Mouse (Mus musculus) liver, embryonic 13.5 days (tissue): ENCODE results near the gene Ino80d. TPM values are rescaled to one million over a fixed set of nuclear protein-coding genes. Genes with fewer than 3 reads are reported as not detected.

Experiments used
- ATAC-seq: fragments of 200-750 bp; cut with Nextera tagmentation; 2 replicates; pipeline ENCODE4 v1.8.0; 2017; ENCODE audit warnings: low read depth, mild to moderate bottlenecking, moderate number of reproducible peaks, moderate library complexity
- DNase-seq: peaks from one replicate; pipeline ENCODE4 v3.0.0; 2022
- H3K27ac ChIP-seq: fragments of 300-500 bp; sonication (generic); 2 replicates; pipeline ENCODE4 v1.5.1; 2015; ENCODE audit warnings: moderate library complexity, mild to moderate bottlenecking, inconsistent platforms
- H3K27me3 ChIP-seq: fragments of 300-500 bp; sonication (generic); 2 replicates; pipeline ENCODE4 v1.6.1; 2015; ENCODE audit warnings: mild to moderate bottlenecking, inconsistent platforms
- H3K36me3 ChIP-seq: fragments of 300-500 bp; sonication (generic); 2 replicates; pipeline ENCODE4 v1.6.1; 2015; ENCODE audit warnings: mild to moderate bottlenecking, inconsistent platforms
- H3K4me1 ChIP-seq: fragments of 300-500 bp; sonication (generic); replicated peaks from 2 replicates; pipeline ENCODE4 v1.6.1; 2015; ENCODE audit warnings: inconsistent platforms
- H3K4me2 ChIP-seq: fragments of 300-500 bp; sonication (generic); 2 replicates; pipeline ENCODE4 v1.6.1; 2015; ENCODE audit warnings: inconsistent platforms, mild to moderate bottlenecking, moderate library complexity
- H3K4me3 ChIP-seq: fragments of 300-500 bp; sonication (generic); replicated peaks from 2 replicates; pipeline ENCODE4 v1.5.1; 2015; ENCODE audit warnings: mild to moderate bottlenecking, inconsistent platforms
- H3K9ac ChIP-seq: fragments of 300-500 bp; sonication (generic); 2 replicates; pipeline ENCODE4 v1.6.1; 2015; ENCODE audit warnings: mild to moderate bottlenecking, inconsistent platforms
- H3K9me3 ChIP-seq: fragments of 300-500 bp; sonication (generic); replicated peaks from 2 replicates; pipeline ENCODE4 v1.6.1; 2016; ENCODE audit warnings: inconsistent platforms
- WGBS: fragments of 180-500 bp; shearing (Covaris S2); methylation state at CpG from one replicate; pipeline ENCODE4 v1.1.7; 2015; ENCODE audit not compliant: insufficient replicate concordance; 5-methylcytosine and 5-hydroxymethylcytosine counted together
- polyA plus RNA-seq: library from polyadenylated mRNA; unstranded; fragments of >200 nt; fragmentation: Nextera tagmentation; extraction: Ambion mirVana; gene quantifications from 2 replicates; pipeline ENCODE4 v1.2.1, GENCODE M21; 2015

Ino80d gene
- polyA plus RNA-seq, 1 experiment from 2014 or later: 3.8 TPM

DNA sequence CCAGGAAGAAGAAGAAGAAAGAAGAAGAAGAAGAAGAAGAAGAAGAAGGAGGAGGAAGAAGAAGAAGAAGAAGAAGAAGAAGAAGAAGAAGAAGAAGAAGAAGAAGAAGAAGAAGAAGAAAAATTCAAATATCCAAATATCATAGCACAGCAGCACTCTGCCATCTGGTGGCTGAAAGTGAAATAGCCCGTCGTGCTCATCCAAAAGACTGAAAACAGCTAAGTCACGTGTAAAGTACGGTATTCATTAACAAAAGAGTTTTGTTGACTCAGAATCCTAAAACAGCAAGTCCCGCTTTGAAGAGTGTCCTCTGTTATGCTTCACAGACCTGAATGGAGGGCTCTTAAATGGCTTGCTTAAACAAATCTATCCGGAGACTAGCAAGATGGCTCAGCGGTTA, 128.2 kb downstream of the Ino80d start:
- ATAC-seq: no peak
- no peak overlapping the region for H3K9ac ChIP-seq
- no peaks in the 10 kb centered on the region for H3K36me3 ChIP-seq
- H3K27ac ChIP-seq: no peak overlapping the region
- H3K4me2 ChIP-seq: peak overlapping the region; percentile 12
- DNase-seq: no peak
- no peaks in the 10 kb centered on the region for H3K27me3 ChIP-seq
- H3K9me3 ChIP-seq: no peaks in the 10 kb centered on the region
- no peaks in the 10 kb centered on the region; the same call in 1 of the 2 replicates for H3K4me1 ChIP-seq
- no peak overlapping the region for H3K4me3 ChIP-seq
- WGBS: 15% methylated on average over 7 of the region's 7 CpGs

DNA sequence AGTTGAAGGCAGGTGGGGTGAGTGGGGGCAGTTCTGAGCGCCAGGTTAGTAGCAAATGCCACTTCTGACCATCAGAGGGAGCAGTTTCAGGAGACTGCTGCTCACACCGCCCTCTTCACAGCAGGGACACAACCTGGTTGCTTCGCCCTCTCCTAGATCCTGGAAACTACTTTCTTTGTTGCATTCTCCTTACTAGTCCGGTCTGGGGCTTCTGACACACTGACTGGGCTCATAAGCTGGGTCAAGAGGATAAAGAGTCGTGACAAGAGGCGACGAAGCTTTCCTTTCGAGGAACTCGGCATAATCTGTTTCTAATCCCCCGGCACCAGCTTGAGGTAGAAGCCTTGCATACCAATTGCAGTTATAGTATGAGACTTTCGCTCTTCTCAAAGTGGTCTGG, 129.9 kb downstream of the Ino80d start:
- no peaks in the 10 kb centered on the region; the same call in 1 of the 2 replicates for H3K4me1 ChIP-seq
- H3K27me3 ChIP-seq: no peaks in the 10 kb centered on the region
- no peaks in the 10 kb centered on the region for H3K9me3 ChIP-seq
- 28% methylated on average over 11 of the region's 11 CpGs for WGBS
- ATAC-seq: no peak
- no peaks in the 10 kb centered on the region for H3K36me3 ChIP-seq
- H3K27ac ChIP-seq: no peak overlapping the region
- no peak overlapping the region for H3K9ac ChIP-seq
- DNase-seq: no peak
- no peak overlapping the region for H3K4me3 ChIP-seq
- 0 out of 2 replicates have a peak overlapping the region, but pooled peaks have one; percentile 33 for H3K4me2 ChIP-seq

DNA sequence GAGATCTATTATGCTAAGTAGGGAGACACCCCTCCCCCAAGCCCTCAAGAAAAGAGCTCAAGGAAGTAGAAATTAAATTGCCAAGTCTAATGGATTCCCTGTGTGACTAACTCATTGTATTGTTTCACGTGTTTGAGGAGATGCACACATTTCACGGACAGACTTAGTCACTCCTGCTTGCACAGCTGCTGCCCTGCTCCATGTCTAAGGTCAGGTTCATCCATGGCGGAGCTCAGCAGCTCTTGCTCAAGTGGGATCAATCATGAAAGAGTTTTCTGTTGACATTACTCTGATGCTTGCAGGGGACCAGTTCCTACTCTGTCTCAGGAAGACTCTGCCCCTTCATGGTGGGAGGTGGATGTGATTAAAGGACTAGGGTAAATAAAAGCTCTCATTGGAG, 137.7 kb downstream of the Ino80d start:
- Histone ChIP-seq H3K27ac (no peak overlapping the region), H3K4me1 (no peaks in the 10 kb centered on the region), H3K4me3 (no peak overlapping the region), H3K9ac (no peak overlapping the region), H3K36me3 (no peaks in the 10 kb centered on the region), H3K4me2 (no peak overlapping the region), H3K27me3 (no peaks in the 10 kb centered on the region), H3K9me3 (no peaks in the 10 kb centered on the region)
- no peak for DNase-seq
- WGBS: 54% methylated on average over 3 of the region's 3 CpGs
- peak; percentile 65 for ATAC-seq

DNA sequence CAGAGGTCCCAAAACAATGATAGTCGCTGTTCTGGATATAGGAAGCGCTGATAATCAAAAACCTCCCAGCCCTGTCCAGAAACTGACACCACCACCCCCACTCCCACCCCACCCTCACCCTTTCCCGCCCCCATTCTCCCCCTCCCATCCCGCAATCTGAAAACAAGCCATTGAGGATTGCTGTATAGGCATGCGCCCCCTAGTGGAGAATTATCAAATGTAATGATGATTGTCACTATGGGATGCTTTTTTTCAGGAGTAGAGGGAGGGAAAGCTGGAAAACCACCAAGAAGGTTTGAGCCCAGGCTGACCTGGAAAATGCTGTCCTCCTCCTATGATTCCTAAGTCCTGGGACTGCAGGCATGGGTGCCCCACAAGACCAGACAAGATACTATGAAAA, 147.6 kb downstream of the Ino80d start:
- ATAC-seq (no peak), DNase-seq (no peak)
- H3K9me3 ChIP-seq: no peaks in the 10 kb centered on the region
- 15% methylated on average over 5 of the region's 5 CpGs for WGBS
- H3K36me3 ChIP-seq: no peaks in the 10 kb centered on the region
- H3K4me3 ChIP-seq: no peak overlapping the region
- no peak overlapping the region for H3K4me2 ChIP-seq
- no peaks in the 10 kb centered on the region for H3K27me3 ChIP-seq
- no peaks in the 10 kb centered on the region for H3K4me1 ChIP-seq
- no peak overlapping the region for H3K9ac ChIP-seq
- no peak overlapping the region for H3K27ac ChIP-seq

DNA sequence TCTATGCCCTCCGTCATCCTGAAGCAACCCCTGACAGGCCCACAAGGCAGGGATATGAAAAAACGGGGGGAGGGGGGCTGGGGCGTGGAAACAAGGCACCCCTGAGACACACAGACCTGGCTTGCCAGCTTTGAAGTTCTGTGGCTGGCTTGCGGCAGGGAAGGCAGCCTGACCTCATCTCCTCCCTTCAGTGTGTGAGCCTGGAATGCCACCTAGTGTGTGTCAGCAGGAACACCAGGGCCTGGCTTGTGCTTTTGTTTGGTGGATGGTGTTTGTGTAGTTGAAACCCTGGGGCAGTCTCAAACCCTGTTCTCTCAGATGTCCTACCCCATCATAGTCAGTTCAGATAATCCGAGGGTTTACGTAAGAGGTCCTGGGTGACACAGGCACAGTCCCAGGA, 150.2 kb downstream of the Ino80d start:
- H3K36me3 ChIP-seq: no peaks in the 10 kb centered on the region
- no peaks in the 10 kb centered on the region for H3K4me1 ChIP-seq
- no peak overlapping the region for H3K9ac ChIP-seq
- H3K27ac ChIP-seq: no peak overlapping the region
- DNase-seq: no peak
- no peak overlapping the region for H3K4me2 ChIP-seq
- ATAC-seq: no peak
- 36% methylated on average over 6 of the region's 6 CpGs for WGBS
- no peak overlapping the region for H3K4me3 ChIP-seq
- no peaks in the 10 kb centered on the region for H3K27me3 ChIP-seq
- no peaks in the 10 kb centered on the region for H3K9me3 ChIP-seq

- WGBS: 45% methylated on average over 1 of the region's 1 CpGs
- Histone ChIP-seq H3K4me3 (no peak overlapping the region), H3K4me1 (no peaks in the 10 kb centered on the region), H3K27ac (no peak overlapping the region), H3K4me2 (no peak overlapping the region), H3K27me3 (no peaks in the 10 kb centered on the region), H3K9ac (no peak overlapping the region), H3K9me3 (no peaks in the 10 kb centered on the region), H3K36me3 (no peaks in the 10 kb centered on the region)
- DNase-seq: no peak
- no peak for ATAC-seq
Measured at GRCm38 (mm10) chr1:62956942-62957645, 157.4 kb downstream of the Ino80d start.

DNA sequence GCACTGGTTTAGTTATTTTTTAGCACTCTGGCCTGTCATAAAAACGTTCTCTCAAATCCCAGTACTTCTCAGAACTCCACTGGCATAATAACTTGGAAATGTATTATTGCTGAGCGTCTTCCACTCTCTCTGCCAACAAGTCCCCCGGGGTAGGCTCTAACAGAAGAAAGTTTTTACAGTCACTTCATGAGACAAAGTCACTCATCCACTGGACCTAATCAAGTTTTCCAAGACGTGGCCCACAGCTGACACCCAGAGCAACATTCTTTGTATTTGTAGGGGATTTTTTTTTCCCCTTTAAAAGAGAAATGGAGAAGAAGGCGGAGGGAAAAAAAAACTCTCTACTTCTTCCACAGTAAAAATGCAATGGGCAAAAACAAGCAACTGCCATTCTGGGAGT, 157.9 kb downstream of the Ino80d start:
- Histone ChIP-seq H3K4me2 (no peak overlapping the region), H3K36me3 (no peaks in the 10 kb centered on the region), H3K27ac (no peak overlapping the region), H3K4me1 (no peaks in the 10 kb centered on the region), H3K27me3 (no peaks in the 10 kb centered on the region), H3K9ac (no peak overlapping the region), H3K9me3 (no peaks in the 10 kb centered on the region), H3K4me3 (no peak overlapping the region)
- 58% methylated on average over 5 of the region's 5 CpGs for WGBS
- ATAC-seq (no peak), DNase-seq (no peak)

DNA sequence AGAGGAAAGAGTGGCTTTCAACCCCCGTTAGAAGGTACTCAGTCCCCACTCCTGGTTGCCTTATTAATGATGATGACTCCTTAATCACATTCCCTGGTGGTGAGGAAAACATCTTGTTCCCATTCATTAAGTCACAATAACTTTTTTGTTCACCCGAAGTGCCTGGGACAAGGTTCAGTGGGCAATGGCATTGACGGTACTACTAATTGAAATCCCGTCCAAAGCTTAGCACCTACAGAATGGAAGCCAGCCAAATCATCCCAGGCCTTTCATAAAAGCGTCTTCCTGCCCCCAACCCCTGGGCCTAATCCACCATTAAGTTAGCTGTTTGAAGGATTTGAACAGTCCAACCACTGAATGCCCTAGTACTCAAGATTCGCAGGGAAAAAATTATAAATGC, 159.1 kb downstream of the Ino80d start:
- H3K27me3 ChIP-seq: no peaks in the 10 kb centered on the region

DNA sequence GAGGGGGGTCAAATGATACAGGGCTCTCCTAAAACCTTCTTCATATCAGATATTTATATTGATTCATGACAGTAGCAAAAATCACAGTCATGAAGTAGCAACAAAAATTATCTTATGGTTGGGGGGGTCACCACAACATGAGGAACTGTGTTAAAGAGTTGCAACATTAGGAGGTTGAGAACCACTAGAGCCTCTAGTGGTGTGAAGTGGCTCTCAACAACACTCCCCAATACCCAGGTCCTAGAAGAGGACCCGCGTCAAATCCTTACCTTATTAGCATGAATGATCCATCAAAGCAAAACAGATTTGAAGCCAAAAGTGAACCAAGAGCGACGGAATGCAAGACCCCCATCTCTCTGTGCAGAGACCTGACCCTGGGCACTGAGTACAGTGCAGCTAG, 161.4 kb downstream of the Ino80d start:
- DNase-seq (no peak), ATAC-seq (no peak)
- Histone ChIP-seq H3K4me3 (no peak overlapping the region), H3K27ac (no peak overlapping the region), H3K4me2 (no peak overlapping the region), H3K4me1 (no peaks in the 10 kb centered on the region), H3K9ac (no peak overlapping the region), H3K27me3 (no peaks in the 10 kb centered on the region), H3K9me3 (no peaks in the 10 kb centered on the region), H3K36me3 (no peaks in the 10 kb centered on the region)
- WGBS: 58% methylated on average over 4 of the region's 4 CpGs

More for the DNA sequence above, 159.1 kb downstream of the Ino80d start:
- no peak overlapping the region for H3K4me2 ChIP-seq
- ATAC-seq (no peak), DNase-seq (no peak)
- no peaks in the 10 kb centered on the region for H3K36me3 ChIP-seq
- WGBS: 65% methylated on average over 6 of the region's 6 CpGs
- no peak overlapping the region for H3K27ac ChIP-seq
- no peak overlapping the region for H3K9ac ChIP-seq
- no peaks in the 10 kb centered on the region for H3K9me3 ChIP-seq
- no peaks in the 10 kb centered on the region for H3K4me1 ChIP-seq
- no peak overlapping the region for H3K4me3 ChIP-seq

DNA sequence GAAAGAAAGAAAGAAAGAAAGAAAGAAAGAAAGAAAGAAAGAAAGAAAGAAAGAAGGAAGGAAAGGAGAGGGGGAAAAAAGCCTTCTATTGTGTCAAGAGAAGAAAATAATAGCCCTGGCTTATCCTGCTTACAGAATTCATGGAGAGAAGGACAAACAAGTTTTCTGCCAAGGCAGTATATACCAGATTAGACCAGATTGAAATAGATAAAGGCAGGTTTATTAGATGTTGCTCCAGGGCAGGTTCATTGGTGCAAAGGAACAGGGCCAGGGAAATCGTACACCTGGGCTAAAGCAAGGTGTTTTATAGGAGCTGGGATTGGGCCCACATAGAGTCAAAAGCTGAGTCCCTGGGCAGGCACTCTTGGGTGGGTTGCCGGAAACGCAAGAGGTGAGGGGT, 162.1 kb downstream of the Ino80d start:
- Histone ChIP-seq H3K27ac (no peak overlapping the region), H3K9me3 (no peaks in the 10 kb centered on the region), H3K9ac (no peak overlapping the region), H3K4me1 (no peaks in the 10 kb centered on the region), H3K4me3 (no peak overlapping the region), H3K4me2 (no peak overlapping the region), H3K36me3 (no peaks in the 10 kb centered on the region), H3K27me3 (no peaks in the 10 kb centered on the region)
- DNase-seq (no peak), ATAC-seq (no peak)
- 64% methylated on average over 3 of the region's 3 CpGs for WGBS

- no peak overlapping the region for H3K9ac ChIP-seq
- H3K4me1 ChIP-seq: no peaks in the 10 kb centered on the region
- 65% methylated on average over 7 of the region's 7 CpGs for WGBS
- no peaks in the 10 kb centered on the region for H3K36me3 ChIP-seq
- no peak for ATAC-seq
- no peaks in the 10 kb centered on the region for H3K9me3 ChIP-seq
- no peak for DNase-seq
- H3K27ac ChIP-seq: no peak overlapping the region
- no peak overlapping the region for H3K4me2 ChIP-seq
- H3K4me3 ChIP-seq: no peak overlapping the region
- no peaks in the 10 kb centered on the region for H3K27me3 ChIP-seq
Measured at GRCm38 (mm10) chr1:62951067-62951809, 163.2 kb downstream of the Ino80d start.

DNA sequence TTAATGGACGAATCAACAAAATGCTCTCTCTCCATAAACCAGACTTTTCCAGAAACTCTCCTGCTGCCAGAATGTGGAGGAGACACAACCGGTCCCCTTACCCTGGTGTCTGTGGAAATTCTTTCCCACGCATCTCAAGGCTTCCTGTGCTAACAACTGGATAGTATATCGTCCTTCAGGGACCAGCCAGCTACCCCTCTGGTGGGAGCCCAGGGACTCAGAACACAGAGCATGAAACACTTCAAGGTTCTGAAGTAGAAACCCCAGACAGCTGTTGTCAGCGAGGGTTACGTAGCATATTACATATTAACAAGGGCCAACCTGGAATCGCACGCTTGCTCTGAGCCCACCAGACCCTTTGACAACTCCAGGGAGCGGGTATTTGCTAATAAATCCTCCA, 163.9 kb downstream of the Ino80d start:
- Histone ChIP-seq H3K36me3 (no peaks in the 10 kb centered on the region), H3K4me1 (no peaks in the 10 kb centered on the region), H3K27me3 (no peaks in the 10 kb centered on the region), H3K27ac (no peak overlapping the region), H3K9me3 (no peaks in the 10 kb centered on the region), H3K4me2 (no peak overlapping the region), H3K4me3 (no peak overlapping the region), H3K9ac (no peak overlapping the region)
- no peak for ATAC-seq
- no peak for DNase-seq
- 70% methylated on average over 9 of the region's 9 CpGs for WGBS
